In genomic region chr14:114662028-114662427, GRCm38 (mm10) we compare ENCODE assay signal across 34 mouse cellular contexts.
"Had no signal": no experiment of that assay in that cellular context is flagged by ENCODE, and none has a peak within 500 bp of the region (broad histone marks: within the 10 kb centered on the region; RNA-seq: fewer than 3 reads in every experiment).

No protein-coding gene starts in this region.

- ATAC-seq: hindbrain, embryonic 16.5 days; hindbrain, postnatal 0 days; inflammation-experienced regulatory T-cells, adult 6 months; intestine, embryonic 15.5 days; intestine, embryonic 16.5 days; intestine, postnatal 0 days had no signal

- H3K9me3 ChIP-seq: heart, embryonic 12.5 days; heart, embryonic 13.5 days; heart, embryonic 15.5 days; hindbrain, embryonic 10.5 days; hindbrain, embryonic 12.5 days; hindbrain, embryonic 13.5 days; hindbrain, embryonic 15.5 days; intestine, embryonic 15.5 days; kidney, embryonic 15.5 days had no signal

- H3K4me3 ChIP-seq: heart, embryonic 12.5 days; heart, embryonic 13.5 days; heart, embryonic 15.5 days; hindbrain, embryonic 10.5 days; hindbrain, embryonic 12.5 days; hindbrain, embryonic 13.5 days; hindbrain, embryonic 15.5 days; intestine, embryonic 15.5 days; kidney, embryonic 15.5 days; layer of hippocampus, adult 2 months; left cerebral cortex, adult 2 months had no signal

- DNase-seq: heart, postnatal 10 days; heart, postnatal 14 days; heart, postnatal 36 days; heart, postnatal 4 days; kidney, adult 11 months; kidney, adult 18-20 months; kidney, adult 2 months; kidney, adult 8-10 months; kidney, adult 9 months; kidney, postnatal 10 days; kidney, postnatal 14 days; kidney, postnatal 25 days; kidney, postnatal 36 days; kidney, postnatal 4 days; layer of hippocampus, adult 9-11 months; layer of hippocampus, postnatal 36 days had no signal

- H3K27me3 ChIP-seq: heart, embryonic 12.5 days; heart, embryonic 13.5 days; heart, embryonic 15.5 days; hindbrain, embryonic 12.5 days; hindbrain, embryonic 13.5 days; hindbrain, embryonic 15.5 days; intestine, embryonic 15.5 days; kidney, embryonic 15.5 days had no signal

- H3K9ac ChIP-seq: heart, embryonic 12.5 days; heart, embryonic 13.5 days; heart, embryonic 15.5 days; hindbrain, embryonic 12.5 days; hindbrain, embryonic 13.5 days; hindbrain, embryonic 14.5 days; hindbrain, embryonic 15.5 days; intestine, embryonic 15.5 days; kidney, embryonic 15.5 days had no signal

- H3K4me1 ChIP-seq: heart, embryonic 12.5 days; heart, embryonic 13.5 days; heart, embryonic 15.5 days; hindbrain, embryonic 10.5 days; hindbrain, embryonic 12.5 days; hindbrain, embryonic 13.5 days; hindbrain, embryonic 15.5 days; intestine, embryonic 15.5 days; kidney, embryonic 15.5 days had no signal

- H3K36me3 ChIP-seq: heart, embryonic 12.5 days; heart, embryonic 13.5 days; heart, embryonic 15.5 days; hindbrain, embryonic 10.5 days; hindbrain, embryonic 12.5 days; hindbrain, embryonic 13.5 days; hindbrain, embryonic 15.5 days; intestine, embryonic 15.5 days; kidney, embryonic 15.5 days had no signal

- H3K27ac ChIP-seq: heart, embryonic 13.5 days; heart, embryonic 15.5 days; hindbrain, embryonic 10.5 days; hindbrain, embryonic 12.5 days; hindbrain, embryonic 13.5 days; hindbrain, embryonic 14.5 days; hindbrain, embryonic 15.5 days; hindbrain, postnatal 0 days; intestine, embryonic 15.5 days; kidney, embryonic 15.5 days; kidney, postnatal 0 days; layer of hippocampus, adult 2 months; left cerebral cortex, adult 2 months had no signal
